In genomic region chr10:62881211-62881610, GRCm38 (mm10) we compare ENCODE assay signal across 8 mouse cellular contexts. TPM values are rescaled to one million over a fixed set of nuclear protein-coding genes. Genes with fewer than 3 reads are reported as not detected.
DNase-seq lines count a peak whose midpoint lies in the region; ATAC-seq and TF ChIP-seq lines count a peak whose summit lies in the region.
"Had no signal": no experiment of that assay in that cellular context is flagged by ENCODE, and none has a peak within 500 bp of the region (broad histone marks: within the 10 kb centered on the region; RNA-seq: fewer than 3 reads in every experiment).

No protein-coding gene starts in this region.

- H3K27me3 ChIP-seq in E14TG2a.4 (ENCODE audit: insufficient read depth, low read length): no peaks in the 10 kb centered on the region

- no peak for TF ChIP-seq POLR2A in bone marrow, adult 2 months (IDR thresholded peaks at IDR 0.05; ENCODE audit: borderline replicate concordance, control insufficient read depth, low read depth, low read length)

- H3K4me1 ChIP-seq in E14TG2a.4 (replicated peaks; ENCODE audit: low read depth, low read length): peaks cover 79% of the 10 kb centered on the region
- H3K4me1 ChIP-seq in bone marrow, adult 2 months (ENCODE audit: control insufficient read depth, insufficient read depth, low read length): no peaks in the 10 kb centered on the region

- peak; percentile 64 for TF ChIP-seq CTCF in layer of hippocampus, adult 2 months (conservative IDR thresholded peaks at IDR 0.05)
- TF ChIP-seq CTCF in E14TG2a.4 (conservative IDR thresholded peaks at IDR 0.05; ENCODE audit: low read length): peak; percentile 79
- peak; percentile 61 for TF ChIP-seq CTCF in bone marrow, adult 2 months (IDR thresholded peaks at IDR 0.05; ENCODE audit: control insufficient read depth, insufficient read depth, low read length)

- ATAC-seq in megakaryocyte-erythroid progenitor cell, adult 5-6 weeks (replicated peaks; ENCODE audit: low FRiP score, low TSS enrichment, poor library complexity, severe bottlenecking): peak; percentile 68
- ATAC-seq in erythroblast, adult 5-6 weeks (replicated peaks; ENCODE audit: low FRiP score, poor library complexity, severe bottlenecking): no peak

- no peak for DNase-seq in layer of hippocampus, adult 2 months (ENCODE audit: low spot score in 2 of 2)
- no peak for DNase-seq in layer of hippocampus, postnatal 25 days (ENCODE audit: extremely low spot score in 1 of 2, low spot score in 1 of 2)
- DNase-seq in left cerebral cortex, adult 18-20 months (ENCODE audit: low spot score in 2 of 2): no peak
- DNase-seq: kidney, adult 18-20 months had no signal

- 39% methylated on average over 5 of the region's 5 CpGs for WGBS in bone marrow, adult 2 months

- H3K27ac ChIP-seq in layer of hippocampus, adult 2 months: no peak overlapping the region
- no peak overlapping the region for H3K27ac ChIP-seq in bone marrow, adult 2 months (ENCODE audit: control insufficient read depth, insufficient read depth, low read depth, low read length, poor library complexity)

- no peaks in the 10 kb centered on the region for H3K9me3 ChIP-seq in E14TG2a.4 (ENCODE audit: low read length)

- no peak overlapping the region for H3K4me3 ChIP-seq in layer of hippocampus, adult 2 months
- H3K4me3 ChIP-seq in E14TG2a.4 (replicated peaks; ENCODE audit: low read length): peak overlapping the region; percentile 95
- H3K4me3 ChIP-seq in bone marrow, adult 2 months (replicated peaks; ENCODE audit: control insufficient read depth, low read depth, low read length): no peak overlapping the region

- peaks cover 93% of the 10 kb centered on the region for H3K36me3 ChIP-seq in E14TG2a.4 (ENCODE audit: insufficient read depth, low read length)

RNA-seq across cellular contexts. Expression of gene Tet1, which starts 27.6 kb away (rescaled TPM):
- total RNA-seq in layer of hippocampus, adult 2 months (2021): 10 to 100 TPM; 16.2 TPM
- total RNA-seq in layer of hippocampus, postnatal 25 days (2021): 10 to 100 TPM; 20.5 to 27.6 TPM
- polyA plus RNA-seq in bone marrow, adult 2 months (2011; ENCODE audit: insufficient read depth, insufficient read length, low replicate concordance, missing spikeins): 1.3 and 2.2 TPM in 2 replicates
- 15.2 and 15.8 TPM in 2 replicates for total RNA-seq in megakaryocyte-erythroid progenitor cell, adult 5-6 weeks (2014; fragmentation: Nextera tagmentation)
- 5.0 and 11.6 TPM in 2 replicates for total RNA-seq in megakaryocyte-erythroid progenitor cell, adult 5-6 weeks (2017)
- 1.3 and 3.7 TPM in 2 replicates for total RNA-seq in erythroblast, adult 5-6 weeks (2015; ENCODE audit: low replicate concordance)
- 0.84 and 1.1 TPM in 2 replicates for total RNA-seq in erythroblast, adult 5-6 weeks (2017; ENCODE audit: low replicate concordance)
- 10 to 100 TPM; 12.1 to 12.6 TPM for total RNA-seq in left cerebral cortex, adult 18-20 months (2021)

RNA-seq across cellular contexts. Expression of gene Slc25a16, which starts 39.2 kb away (rescaled TPM):
- 10 to 100 TPM; 37.9 to 40.6 TPM for total RNA-seq in layer of hippocampus, adult 2 months (2021)
- 10 to 100 TPM; 42.3 to 45.3 TPM for total RNA-seq in layer of hippocampus, postnatal 25 days (2021)
- 5.6 and 7.3 TPM in 2 replicates for polyA plus RNA-seq in bone marrow, adult 2 months (2011; ENCODE audit: insufficient read depth, insufficient read length, low replicate concordance, missing spikeins)
- total RNA-seq in megakaryocyte-erythroid progenitor cell, adult 5-6 weeks (2014; fragmentation: Nextera tagmentation): 15.4 and 20.4 TPM in 2 replicates
- 22.1 and 25.7 TPM in 2 replicates for total RNA-seq in megakaryocyte-erythroid progenitor cell, adult 5-6 weeks (2017)
- 3.3 and 6.7 TPM in 2 replicates for total RNA-seq in erythroblast, adult 5-6 weeks (2015; ENCODE audit: low replicate concordance)
- 8.2 and 9.3 TPM in 2 replicates for total RNA-seq in erythroblast, adult 5-6 weeks (2017; ENCODE audit: low replicate concordance)
- total RNA-seq in left cerebral cortex, adult 18-20 months (2021): 10 to 100 TPM; 38.5 to 41.5 TPM
